Mouse (Mus musculus) spleen, adult 2 months (tissue): ENCODE results near the gene Teddm2.

Experiments used
- CTCF ChIP-seq: fragments of 200-500 bp; IDR thresholded peaks from 2 replicates; pipeline ENCODE4 v1.5.1; 2011; ENCODE audit warnings: mild to moderate bottlenecking, inconsistent platforms; ENCODE audit not compliant: insufficient read depth, insufficient read length, insufficient replicate concordance; ENCODE audit errors: extremely low read depth
- POLR2A ChIP-seq: fragments of 200-500 bp; IDR thresholded peaks from 2 replicates; pipeline ENCODE4 v1.6.1; 2011; ENCODE audit warnings: low read depth, low read length, inconsistent platforms

GRCm38 (mm10) chr1:153820216-153820615 lies 79.8 kb downstream of the Teddm2 start:
- TF ChIP-seq CTCF: no peak
- no peak for TF ChIP-seq POLR2A
